33 mouse cellular contexts compared by ENCODE assay signal in the genomic region with DNA sequence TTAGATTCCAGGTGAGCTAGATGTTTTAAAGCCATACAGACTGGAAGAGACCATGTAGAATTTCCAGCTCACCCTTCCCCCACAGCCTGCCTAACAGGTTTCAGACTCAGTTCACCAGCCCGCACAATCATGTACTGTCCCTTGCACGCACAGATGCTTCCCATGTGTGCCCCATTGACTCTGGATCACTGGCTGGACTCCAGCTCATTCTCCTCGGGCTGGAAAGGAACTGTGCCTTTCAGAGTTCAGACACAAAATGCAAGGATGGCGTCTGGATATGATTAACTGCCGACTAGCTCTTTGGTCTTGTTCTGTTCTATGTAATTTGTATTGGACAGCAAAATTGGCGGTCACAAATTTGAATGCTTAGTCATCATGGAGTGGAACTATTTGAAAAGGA. TPM values are rescaled to one million over a fixed set of nuclear protein-coding genes. Genes with fewer than 3 reads are reported as not detected.
DNase-seq lines count a peak whose midpoint lies in the region; ATAC-seq and TF ChIP-seq lines count a peak whose summit lies in the region.
"Had no signal": no experiment of that assay in that cellular context is flagged by ENCODE, and none has a peak within 500 bp of the region (broad histone marks: within the 10 kb centered on the region; RNA-seq: fewer than 3 reads in every experiment).

No protein-coding gene starts in this region.

- intact Hi-C loops in left cerebral cortex, postnatal 14 days (cut with DNase I), result no loop called here

- no peak for TF ChIP-seq EP300 in lung, postnatal 0 days (IDR thresholded peaks at IDR 0.05)

- H3K4me3 ChIP-seq in limb, embryonic 11.5 days (ENCODE audit: low read depth, low read length), result no peak overlapping the region
- no peak overlapping the region for H3K4me3 ChIP-seq in limb, embryonic 10.5 days
- no peak overlapping the region for H3K4me3 ChIP-seq in embryonic facial prominence, embryonic 14.5 days (ENCODE audit: low read depth, low read length)
- H3K4me3 ChIP-seq in lung, postnatal 0 days (ENCODE audit: low read depth, low read length), result no peak overlapping the region
- H3K4me3 ChIP-seq: forebrain, embryonic 10.5 days; forebrain, embryonic 15.5 days; hindbrain, embryonic 12.5 days; limb, embryonic 13.5 days; liver, embryonic 12.5 days had no signal

- H3K27me3 ChIP-seq in limb, embryonic 11.5 days (ENCODE audit: control insufficient read depth, insufficient read depth, low read length), result no peaks in the 10 kb centered on the region
- no peaks in the 10 kb centered on the region for H3K27me3 ChIP-seq in limb, embryonic 10.5 days (ENCODE audit: low read depth, poor library complexity, severe bottlenecking)
- no peaks in the 10 kb centered on the region for H3K27me3 ChIP-seq in embryonic facial prominence, embryonic 14.5 days (replicated peaks; ENCODE audit: control insufficient read depth, insufficient read depth, low read length)
- no peaks in the 10 kb centered on the region for H3K27me3 ChIP-seq in lung, postnatal 0 days (replicated peaks; ENCODE audit: insufficient read depth, low read length)
- H3K27me3 ChIP-seq: forebrain, embryonic 15.5 days; hindbrain, embryonic 12.5 days; limb, embryonic 13.5 days; liver, embryonic 12.5 days had no signal

- H3K4me1 ChIP-seq in limb, embryonic 11.5 days (ENCODE audit: control insufficient read depth, insufficient read depth, low read length), result no peaks in the 10 kb centered on the region; the same call in 1 of the 2 replicates
- H3K4me1 ChIP-seq in limb, embryonic 10.5 days, result peaks cover 9% of the 10 kb centered on the region
- peaks cover 5% of the 10 kb centered on the region for H3K4me1 ChIP-seq in embryonic facial prominence, embryonic 14.5 days (ENCODE audit: control insufficient read depth, insufficient read depth, low read length)
- H3K4me1 ChIP-seq in lung, postnatal 0 days (ENCODE audit: insufficient read depth, low read depth, low read length), result peaks cover 9% of the 10 kb centered on the region; the same call in 1 of the 2 replicates
- H3K4me1 ChIP-seq: limb, embryonic 13.5 days had no signal

- H3K36me3 ChIP-seq in limb, embryonic 11.5 days (ENCODE audit: control insufficient read depth, insufficient read depth, low read length), result no peaks in the 10 kb centered on the region
- no peaks in the 10 kb centered on the region for H3K36me3 ChIP-seq in limb, embryonic 10.5 days
- H3K36me3 ChIP-seq in embryonic facial prominence, embryonic 14.5 days (ENCODE audit: control insufficient read depth, insufficient read depth, low read length), result no peaks in the 10 kb centered on the region
- no peaks in the 10 kb centered on the region for H3K36me3 ChIP-seq in lung, postnatal 0 days (ENCODE audit: insufficient read depth, low read length)
- H3K36me3 ChIP-seq: forebrain, embryonic 10.5 days; forebrain, embryonic 15.5 days; hindbrain, embryonic 12.5 days; limb, embryonic 13.5 days; liver, embryonic 12.5 days had no signal

- no peak for TF ChIP-seq CTCF in lung, postnatal 0 days (IDR thresholded peaks at IDR 0.05)

- H3K4me2 ChIP-seq in limb, embryonic 11.5 days (ENCODE audit: low read depth, severe bottlenecking), result no peak overlapping the region
- no peak overlapping the region for H3K4me2 ChIP-seq in embryonic facial prominence, embryonic 14.5 days (ENCODE audit: low read depth, low read length)
- H3K4me2 ChIP-seq in lung, postnatal 0 days (replicated peaks; ENCODE audit: low read depth, low read length), result no peak overlapping the region
- H3K4me2 ChIP-seq: forebrain, embryonic 15.5 days; hindbrain, embryonic 12.5 days; limb, embryonic 13.5 days; liver, embryonic 12.5 days had no signal

- no peak overlapping the region for H3K27ac ChIP-seq in limb, embryonic 11.5 days (replicated peaks; ENCODE audit: low read depth, low read length)
- H3K27ac ChIP-seq in limb, embryonic 10.5 days, result no peak overlapping the region
- H3K27ac ChIP-seq in embryonic facial prominence, embryonic 14.5 days (replicated peaks; ENCODE audit: low read depth, low read length), result no peak overlapping the region
- no peak overlapping the region for H3K27ac ChIP-seq in lung, postnatal 0 days (ENCODE audit: low read length)
- H3K27ac ChIP-seq: forebrain, embryonic 15.5 days; hindbrain, embryonic 12.5 days; kidney, postnatal 0 days; limb, embryonic 13.5 days; liver, embryonic 12.5 days; macrophage had no signal

- DNase-seq in limb, embryonic 11.5 days (ENCODE audit: low spot score), result peak; percentile 54
- DNase-seq in limb, embryonic 10.5 days (ENCODE audit: low spot score), result no peak
- peak; percentile 50 for DNase-seq in embryo, embryonic 11 days
- DNase-seq in embryonic facial prominence, embryonic 14.5 days (ENCODE audit: low spot score), result peak; percentile 80
- no peak for DNase-seq in cerebellum, postnatal 10 days
- no peak for DNase-seq in left cerebral cortex, postnatal 14 days (ENCODE audit: low spot score in 2 of 2)
- no peak for DNase-seq in lung, postnatal 0 days (ENCODE audit: low spot score)
- DNase-seq: adrenal gland, postnatal 25 days; cerebellum, adult 11-12 months; cerebellum, postnatal 14 days; kidney, adult 8-10 months; kidney, postnatal 4 days; layer of hippocampus, postnatal 36 days; liver, postnatal 0 days; lung, postnatal 10 days; midbrain, embryonic 14.5 days; right cerebral cortex, adult 18-20 months; spleen, adult 18-20 months; thymus, postnatal 4 days had no signal

- 39% methylated on average over 6 of the region's 6 CpGs for WGBS in limb, embryonic 11.5 days
- 60% methylated on average over 6 of the region's 6 CpGs for whole genome bisulfite sequencing in limb, embryonic 10.5 days
- 26% methylated on average over 6 of the region's 6 CpGs for WGBS in embryonic facial prominence, embryonic 14.5 days
- 70% methylated on average over 6 of the region's 6 CpGs for WGBS in lung, postnatal 0 days

- H3K9ac ChIP-seq in limb, embryonic 11.5 days (ENCODE audit: low read length), result no peak overlapping the region
- H3K9ac ChIP-seq in embryonic facial prominence, embryonic 14.5 days (ENCODE audit: low read depth, low read length), result no peak overlapping the region
- H3K9ac ChIP-seq in lung, postnatal 0 days (replicated peaks; ENCODE audit: low read depth), result no peak overlapping the region
- H3K9ac ChIP-seq: forebrain, embryonic 15.5 days; hindbrain, embryonic 12.5 days; limb, embryonic 13.5 days; liver, embryonic 12.5 days; liver, postnatal 0 days had no signal

- no peaks in the 10 kb centered on the region for H3K9me3 ChIP-seq in limb, embryonic 11.5 days (ENCODE audit: control insufficient read depth, low read length)
- no peaks in the 10 kb centered on the region for H3K9me3 ChIP-seq in limb, embryonic 10.5 days (replicated peaks)
- peaks cover 6% of the 10 kb centered on the region; the same call in 1 of the 2 replicates for H3K9me3 ChIP-seq in embryonic facial prominence, embryonic 14.5 days (ENCODE audit: control insufficient read depth, low read length)
- no peaks in the 10 kb centered on the region for H3K9me3 ChIP-seq in lung, postnatal 0 days (ENCODE audit: low read length)
- H3K9me3 ChIP-seq: forebrain, embryonic 10.5 days; forebrain, embryonic 15.5 days; hindbrain, embryonic 12.5 days; liver, embryonic 12.5 days had no signal

- no peak for ATAC-seq in limb, embryonic 11.5 days (ENCODE audit: insufficient number of reproducible peaks, low FRiP score, low TSS enrichment, low read depth)
- ATAC-seq in embryonic facial prominence, embryonic 14.5 days (ENCODE audit: low read depth), result peak; percentile 68; the same call in 1 of the 2 replicates
- ATAC-seq in lung, postnatal 0 days, result no peak
- ATAC-seq: CD4-positive, CD25-positive, alpha-beta regulatory T cell, adult 4 months; forebrain, embryonic 15.5 days; liver, embryonic 12.5 days; liver, postnatal 0 days had no signal

RNA-seq across cellular contexts. Expression of gene Gpam, which starts 22.6 kb away (rescaled TPM):
- 14.4 and 15.9 TPM in 2 replicates for polyA plus RNA-seq in limb, embryonic 11.5 days (2014; fragmentation: Nextera tagmentation; extraction: Ambion mirVana)
- polyA plus RNA-seq in limb, embryonic 10.5 days (2016; fragmentation: Nextera tagmentation; extraction: Ambion mirVana), result 15.8 and 16.2 TPM in 2 replicates
- 15.4 and 17.0 TPM in 2 replicates for polyA plus RNA-seq in embryonic facial prominence, embryonic 14.5 days (2014; fragmentation: Nextera tagmentation; extraction: Ambion mirVana)
- total RNA-seq in left cerebral cortex, postnatal 14 days (2021), result 10 to 100 TPM; 65.0 to 66.0 TPM
- polyA plus RNA-seq in lung, postnatal 0 days (2015; fragmentation: Nextera tagmentation; extraction: Ambion mirVana), result 41.4 and 51.8 TPM in 2 replicates

RNA-seq across cellular contexts. Expression of gene Tectb, which starts 30.9 kb away (rescaled TPM):
- polyA plus RNA-seq in limb, embryonic 11.5 days (2014; fragmentation: Nextera tagmentation; extraction: Ambion mirVana), result not detected in 2 replicates
- polyA plus RNA-seq in limb, embryonic 10.5 days (2016; fragmentation: Nextera tagmentation; extraction: Ambion mirVana), result not detected in 2 replicates
- 1.6 and 2.4 TPM in 2 replicates for polyA plus RNA-seq in embryonic facial prominence, embryonic 14.5 days (2014; fragmentation: Nextera tagmentation; extraction: Ambion mirVana)
- total RNA-seq in left cerebral cortex, postnatal 14 days (2021), result under 1 TPM in 1 of 2 experiments, not detected in 1; 0.15 TPM
- polyA plus RNA-seq in lung, postnatal 0 days (2015; fragmentation: Nextera tagmentation; extraction: Ambion mirVana), result 0.21 and 0.27 TPM in 2 replicates
- total RNA-seq: gastrocnemius, adult 8-10 months; layer of hippocampus, postnatal 36 days; megakaryocyte-erythroid progenitor cell, adult 5-6 weeks; monocyte, adult 5-6 weeks; neutrophil, adult 5-6 weeks had no signal
- polyA plus RNA-seq: CD4-positive, CD25-positive, alpha-beta regulatory T cell, adult 4 months; cortical plate, adult 2 months; forebrain, embryonic 10.5 days; heart, embryonic 14.5 days; limb, embryonic 13.5 days; macrophage had no signal

Comparison
In these comparisons a context has a peak if more than half of its experiments do, and no peak if none do; other contexts are left out.
1. DNase-seq: peak in limb, embryonic 11.5 days (single experiment), embryo, embryonic 11 days (single experiment) and embryonic facial prominence, embryonic 14.5 days (single experiment); none in limb, embryonic 10.5 days (single experiment), cerebellum, postnatal 10 days (0 of 2), left cerebral cortex, postnatal 14 days (0 of 2) and lung, postnatal 0 days (single experiment).